Mouse (Mus musculus): ENCODE measurements around the gene Myo6. TPM values are rescaled to one million over a fixed set of nuclear protein-coding genes. Genes with fewer than 3 reads are reported as not detected.

Gene Myo6
- polyA plus RNA-seq, 1 experiment from 2014 or later, result 50.9 TPM

DNA sequence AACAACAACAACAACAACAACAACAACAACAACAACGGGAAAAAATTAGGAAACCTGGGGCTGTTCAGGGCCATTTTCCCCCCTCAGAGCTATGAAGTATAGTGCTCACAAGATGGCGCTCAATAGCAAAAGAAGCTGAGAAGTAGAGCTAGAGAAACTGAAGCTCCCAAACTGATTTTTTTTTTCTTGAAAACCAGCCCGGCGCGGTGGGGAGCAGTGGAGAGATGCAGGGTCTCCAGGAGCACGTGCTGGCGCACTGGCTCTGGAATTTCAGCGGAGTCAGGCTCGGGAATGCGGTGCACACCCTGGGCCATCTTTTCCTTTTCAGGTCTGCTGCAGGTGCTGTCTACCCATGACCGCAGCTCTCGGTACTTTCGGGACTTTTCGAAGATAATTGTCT lies 167.3 kb downstream of the Myo6 start:
- H3K9me3 ChIP-seq (ENCODE audit: control insufficient read depth), result no peaks in the 10 kb centered on the region
- no peaks in the 10 kb centered on the region for H3K27me3 ChIP-seq (replicated peaks; ENCODE audit: control insufficient read depth, insufficient read depth, low read length)
- no peaks in the 10 kb centered on the region for H3K4me1 ChIP-seq (replicated peaks; ENCODE audit: control insufficient read depth, insufficient read depth, low read length)
- peak; percentile 74 for TF ChIP-seq CTCF (IDR thresholded peaks at IDR 0.05; ENCODE audit: low read depth)
- 20% methylated on average over 14 of the region's 14 CpGs for WGBS
- H3K9ac ChIP-seq (ENCODE audit: low read depth, low read length), result no peak overlapping the region
- H3K4me3 ChIP-seq (ENCODE audit: low read depth, low read length), result peak overlapping the region; percentile 26
- H3K36me3 ChIP-seq (ENCODE audit: control insufficient read depth, insufficient read depth), result no peaks in the 10 kb centered on the region
- H3K27ac ChIP-seq (ENCODE audit: low read depth, low read length), result no peak overlapping the region
- peak overlapping the region; percentile 66 for H3K4me2 ChIP-seq (replicated peaks; ENCODE audit: low read depth)
- no peak for ATAC-seq

DNA sequence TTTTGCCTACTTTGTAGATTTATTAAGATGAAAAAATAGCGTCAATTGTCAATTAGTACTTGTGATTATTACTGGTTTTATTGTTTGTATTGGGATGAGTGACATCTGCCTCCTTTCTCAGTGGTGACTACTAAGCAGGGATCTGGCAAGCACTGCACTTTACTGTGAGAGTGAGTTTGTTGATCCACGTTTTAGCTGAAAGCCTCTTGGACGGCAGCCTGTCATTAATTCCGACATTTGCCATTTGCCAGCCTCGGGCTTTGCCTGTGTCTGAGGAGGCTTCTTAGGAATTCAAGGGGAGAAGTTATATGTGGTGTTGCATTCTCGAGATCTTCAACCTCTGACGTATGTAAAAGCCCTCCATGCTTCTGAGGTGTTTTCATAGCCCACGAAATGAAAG lies 168.6 kb downstream of the Myo6 start:
- Histone ChIP-seq H3K27me3 (replicated peaks; ENCODE audit: control insufficient read depth, insufficient read depth, low read length) (no peaks in the 10 kb centered on the region), H3K9me3 (ENCODE audit: control insufficient read depth) (no peaks in the 10 kb centered on the region), H3K36me3 (ENCODE audit: control insufficient read depth, insufficient read depth) (no peaks in the 10 kb centered on the region), H3K4me2 (replicated peaks; ENCODE audit: low read depth) (no peak overlapping the region), H3K27ac (ENCODE audit: low read depth, low read length) (no peak overlapping the region), H3K4me1 (replicated peaks; ENCODE audit: control insufficient read depth, insufficient read depth, low read length) (no peaks in the 10 kb centered on the region), H3K9ac (ENCODE audit: low read depth, low read length) (no peak overlapping the region), H3K4me3 (ENCODE audit: low read depth, low read length) (no peak overlapping the region)
- ATAC-seq, result no peak
- no peak for TF ChIP-seq CTCF (IDR thresholded peaks at IDR 0.05; ENCODE audit: low read depth)
- 62% methylated on average over 8 of the region's 8 CpGs for WGBS

DNA sequence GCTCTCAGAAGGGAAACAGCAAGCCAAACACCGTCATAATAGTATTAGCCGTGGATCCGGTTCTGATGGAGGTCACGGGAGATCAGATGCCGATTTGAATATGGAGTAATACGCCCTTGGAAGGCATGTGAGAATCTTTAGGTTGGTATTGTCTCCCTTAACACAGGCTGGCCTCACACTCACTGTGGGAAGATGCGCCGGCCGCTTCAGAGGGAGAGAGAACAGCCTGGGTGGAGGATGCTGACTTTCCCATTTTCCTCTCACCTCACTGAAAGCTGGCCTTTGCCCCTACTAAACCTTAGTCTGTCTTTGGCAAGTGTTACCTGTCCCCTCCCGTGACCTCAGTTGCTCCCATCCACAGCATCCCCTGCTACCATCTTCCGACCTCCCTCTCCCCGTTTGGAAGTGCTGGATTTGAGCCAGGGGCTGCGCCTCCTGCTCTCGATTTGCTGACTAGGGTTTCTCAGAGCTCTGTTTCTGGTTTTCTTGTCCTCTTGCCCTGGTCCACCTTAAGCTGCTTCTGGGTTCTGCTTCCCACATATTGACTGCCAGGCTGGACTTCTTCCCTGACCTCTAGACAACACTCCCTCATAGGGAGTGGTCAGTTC lies 169.3 kb downstream of the Myo6 start:
- no peak overlapping the region for H3K4me2 ChIP-seq (replicated peaks; ENCODE audit: low read depth)

DNA sequence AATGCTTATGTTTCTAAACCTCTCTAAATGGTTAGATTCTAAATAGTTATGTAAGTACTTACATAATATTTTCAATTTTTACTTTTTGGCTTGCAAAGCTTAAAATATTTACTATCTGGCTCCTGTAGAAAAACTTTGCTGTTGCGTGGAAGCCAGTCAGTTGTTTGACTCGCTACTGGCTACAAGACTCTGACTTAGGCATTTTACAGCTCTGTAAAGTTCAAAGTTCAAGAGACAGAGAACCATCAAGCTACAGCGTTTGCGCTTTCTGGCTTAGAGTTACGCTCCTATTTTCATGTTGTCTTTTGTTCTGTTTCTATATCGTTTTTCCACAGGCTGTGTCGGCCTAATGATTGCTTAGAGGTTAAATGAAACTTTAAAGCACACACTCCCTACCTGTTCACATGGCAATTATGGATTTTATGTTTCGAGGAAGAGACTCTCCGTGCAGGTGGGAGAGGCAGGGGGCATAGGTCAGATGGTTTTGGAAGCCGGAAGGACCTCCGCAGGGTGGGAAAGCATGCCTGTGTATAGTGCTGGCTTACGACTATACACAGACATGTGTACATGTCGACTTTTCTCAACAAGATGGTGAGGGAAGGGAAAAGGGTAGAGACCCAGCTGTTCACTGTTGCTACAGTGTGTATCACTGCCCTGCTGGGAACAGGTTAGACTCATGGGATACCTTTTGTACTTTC lies 171.0 kb downstream of the Myo6 start:
- H3K27me3 ChIP-seq (replicated peaks; ENCODE audit: control insufficient read depth, insufficient read depth, low read length), result no peaks in the 10 kb centered on the region
- H3K9ac ChIP-seq (ENCODE audit: low read depth, low read length), result no peak overlapping the region
- H3K4me2 ChIP-seq (replicated peaks; ENCODE audit: low read depth), result peak overlapping the region; percentile 51
- WGBS, result 34% methylated on average over 13 of the region's 13 CpGs
- ATAC-seq, result peak; percentile 78
- H3K36me3 ChIP-seq (ENCODE audit: control insufficient read depth, insufficient read depth), result no peaks in the 10 kb centered on the region
- TF ChIP-seq CTCF (IDR thresholded peaks at IDR 0.05; ENCODE audit: low read depth), result no peak
- no peaks in the 10 kb centered on the region for H3K9me3 ChIP-seq (ENCODE audit: control insufficient read depth)
- no peaks in the 10 kb centered on the region for H3K4me1 ChIP-seq (replicated peaks; ENCODE audit: control insufficient read depth, insufficient read depth, low read length)
- H3K27ac ChIP-seq (ENCODE audit: low read depth, low read length), result no peak overlapping the region
- H3K4me3 ChIP-seq (ENCODE audit: low read depth, low read length), result 0 out of 2 replicates have a peak overlapping the region, but pooled peaks have one; percentile 12

More for the DNA sequence above, 169.3 kb downstream of the Myo6 start:
- no peak overlapping the region for H3K4me3 ChIP-seq (ENCODE audit: low read depth, low read length)
- H3K4me1 ChIP-seq (replicated peaks; ENCODE audit: control insufficient read depth, insufficient read depth, low read length), result no peaks in the 10 kb centered on the region
- no peaks in the 10 kb centered on the region for H3K27me3 ChIP-seq (replicated peaks; ENCODE audit: control insufficient read depth, insufficient read depth, low read length)
- no peak for ATAC-seq
- WGBS, result 76% methylated on average over 14 of the region's 14 CpGs
- H3K27ac ChIP-seq (ENCODE audit: low read depth, low read length), result no peak overlapping the region
- H3K9ac ChIP-seq (ENCODE audit: low read depth, low read length), result no peak overlapping the region
- no peak for TF ChIP-seq CTCF (IDR thresholded peaks at IDR 0.05; ENCODE audit: low read depth)
- H3K9me3 ChIP-seq (ENCODE audit: control insufficient read depth), result no peaks in the 10 kb centered on the region
- no peaks in the 10 kb centered on the region for H3K36me3 ChIP-seq (ENCODE audit: control insufficient read depth, insufficient read depth)

DNA sequence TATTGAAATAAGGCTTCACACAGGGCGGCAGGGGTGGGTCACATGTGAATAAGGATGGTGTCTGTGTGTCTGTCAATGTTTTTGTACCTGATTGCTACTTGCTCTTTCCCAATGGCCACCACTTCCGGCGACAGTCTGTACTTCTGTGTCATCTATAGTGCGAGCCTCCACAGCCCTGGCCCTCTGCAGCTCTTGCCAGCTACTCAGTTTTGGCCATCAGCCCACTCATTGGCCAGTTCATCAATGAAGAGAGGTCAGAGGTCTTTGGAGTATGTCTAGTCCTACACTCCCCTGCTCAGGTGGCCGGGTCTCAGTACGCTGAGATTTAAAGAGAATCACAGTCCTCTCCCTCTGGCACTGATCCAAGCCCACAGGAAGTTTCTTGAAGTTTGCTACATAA lies 173.2 kb downstream of the Myo6 start:
- H3K4me1 ChIP-seq (replicated peaks; ENCODE audit: control insufficient read depth, insufficient read depth, low read length), result no peaks in the 10 kb centered on the region
- H3K4me3 ChIP-seq (ENCODE audit: low read depth, low read length), result no peak overlapping the region
- no peak overlapping the region for H3K4me2 ChIP-seq (replicated peaks; ENCODE audit: low read depth)
- no peaks in the 10 kb centered on the region for H3K9me3 ChIP-seq (ENCODE audit: control insufficient read depth)
- no peaks in the 10 kb centered on the region for H3K27me3 ChIP-seq (replicated peaks; ENCODE audit: control insufficient read depth, insufficient read depth, low read length)
- no peak for TF ChIP-seq CTCF (IDR thresholded peaks at IDR 0.05; ENCODE audit: low read depth)
- no peak for ATAC-seq
- no peak overlapping the region for H3K27ac ChIP-seq (ENCODE audit: low read depth, low read length)
- 84% methylated on average over 6 of the region's 6 CpGs for WGBS
- H3K9ac ChIP-seq (ENCODE audit: low read depth, low read length), result no peak overlapping the region
- H3K36me3 ChIP-seq (ENCODE audit: control insufficient read depth, insufficient read depth), result no peaks in the 10 kb centered on the region

DNA sequence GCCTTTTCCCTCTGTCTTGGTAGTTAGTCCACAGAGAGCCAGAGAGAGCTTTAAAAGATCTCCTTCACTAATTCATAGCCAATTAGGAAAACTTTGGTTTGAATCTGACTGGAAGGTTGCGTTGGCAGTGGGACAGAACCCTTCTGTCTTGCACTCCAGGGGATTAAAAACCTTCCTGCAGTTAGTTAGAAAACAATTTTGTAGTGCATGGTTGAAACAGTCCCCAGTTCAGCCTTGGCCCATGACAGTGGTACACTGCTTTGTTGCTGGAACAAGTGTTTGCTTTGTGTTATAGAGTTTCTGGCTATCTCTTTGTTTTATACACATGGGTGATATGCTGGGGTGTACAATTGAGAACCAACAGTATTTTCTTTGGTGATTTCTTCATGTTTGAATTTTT lies 176.1 kb downstream of the Myo6 start:
- no peaks in the 10 kb centered on the region for H3K4me1 ChIP-seq (replicated peaks; ENCODE audit: control insufficient read depth, insufficient read depth, low read length)
- TF ChIP-seq CTCF (IDR thresholded peaks at IDR 0.05; ENCODE audit: low read depth), result no peak
- H3K36me3 ChIP-seq (ENCODE audit: control insufficient read depth, insufficient read depth), result no peaks in the 10 kb centered on the region
- no peak overlapping the region for H3K4me2 ChIP-seq (replicated peaks; ENCODE audit: low read depth)
- ATAC-seq, result no peak
- WGBS, result 78% methylated on average over 1 of the region's 1 CpGs
- H3K9ac ChIP-seq (ENCODE audit: low read depth, low read length), result no peak overlapping the region
- H3K27me3 ChIP-seq (replicated peaks; ENCODE audit: control insufficient read depth, insufficient read depth, low read length), result no peaks in the 10 kb centered on the region
- H3K9me3 ChIP-seq (ENCODE audit: control insufficient read depth), result no peaks in the 10 kb centered on the region
- no peak overlapping the region for H3K27ac ChIP-seq (ENCODE audit: low read depth, low read length)
- no peak overlapping the region for H3K4me3 ChIP-seq (ENCODE audit: low read depth, low read length)

Measured in intestine, postnatal 0 days (tissue).